Mouse (Mus musculus) monocyte, adult 5-6 weeks (primary cell): ENCODE data around the gene Clic1. TPM values are rescaled to one million over a fixed set of nuclear protein-coding genes. Genes with fewer than 3 reads are reported as not detected.
A peak's percentile ranks its signal among the peaks of the same experiment; 100 is the strongest.

Experiments
- ATAC-seq: fragments of 153-309, 156-312 bp; replicated peaks from 2 replicates; pipeline ENCODE4 v1.8.0; 2017; ENCODE audit warnings: mild to moderate bottlenecking; ENCODE audit not compliant: low TSS enrichment, insufficient number of reproducible peaks, severe bottlenecking, poor library complexity, low FRiP score
- total RNA-seq: library from RNA; stranded (forward); fragments of 200-1000, 200-491, 200-594 nt; gene quantifications from 3 replicates; pipeline ENCODE4 v1.2.3, GENCODE M21; 2017

Clic1 gene
- total RNA-seq, 1 experiment from 2014 or later = 514 TPM

DNA sequence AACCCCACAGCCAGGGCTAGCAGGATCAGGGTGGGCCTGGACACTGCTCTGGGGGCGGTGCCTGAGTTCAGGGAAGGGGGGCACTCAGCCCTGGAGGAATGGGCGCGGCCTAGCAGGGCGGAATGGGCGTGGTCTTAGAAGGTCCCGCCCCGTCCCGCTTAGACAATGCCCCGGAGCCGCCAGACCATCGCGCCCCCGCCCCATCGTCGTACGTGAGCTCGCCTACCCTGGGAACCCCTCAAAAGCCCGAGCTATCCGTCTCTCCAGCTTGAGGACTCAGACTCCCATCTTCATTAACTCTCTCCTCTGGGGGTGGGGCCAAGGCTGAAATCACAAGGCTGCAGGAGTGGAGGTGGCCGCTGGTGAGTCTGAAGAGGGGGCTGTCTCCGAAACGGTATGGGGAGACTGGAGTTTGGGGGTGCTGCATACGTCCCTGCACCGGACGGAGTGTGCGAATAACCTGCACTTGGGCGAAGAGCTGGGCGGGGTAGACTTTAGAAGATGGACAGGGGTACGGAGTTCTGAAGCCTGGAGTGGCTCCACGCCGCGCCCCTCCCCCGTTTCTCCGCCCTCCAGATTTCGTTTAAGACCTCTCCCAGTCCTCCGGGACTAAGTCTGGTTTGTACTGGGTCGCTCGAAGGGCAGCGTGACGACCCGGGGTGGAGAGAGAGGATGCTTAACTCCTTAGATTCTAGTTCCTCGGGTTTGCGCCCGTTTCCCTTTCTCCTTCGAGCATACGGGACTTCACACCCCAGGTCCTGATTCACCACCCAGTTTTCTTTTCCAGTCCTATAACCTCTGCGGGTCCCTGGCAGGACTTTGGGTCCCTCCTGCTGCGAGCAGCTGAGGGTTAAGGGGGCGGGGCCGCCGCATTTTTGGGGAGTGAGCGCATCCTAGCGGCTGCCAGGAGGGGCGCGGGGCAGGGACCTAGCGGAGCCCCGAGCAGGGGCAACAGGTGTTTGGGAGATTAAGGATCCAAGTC is 9.4 kb downstream of the Clic1 start, which contains the start of gene Ddah2:
Gene Ddah2, plus strand, starts transcription at position 125 of the 982 bp plus-strand sequence.
- ATAC-seq = peak; percentile 86

DNA sequence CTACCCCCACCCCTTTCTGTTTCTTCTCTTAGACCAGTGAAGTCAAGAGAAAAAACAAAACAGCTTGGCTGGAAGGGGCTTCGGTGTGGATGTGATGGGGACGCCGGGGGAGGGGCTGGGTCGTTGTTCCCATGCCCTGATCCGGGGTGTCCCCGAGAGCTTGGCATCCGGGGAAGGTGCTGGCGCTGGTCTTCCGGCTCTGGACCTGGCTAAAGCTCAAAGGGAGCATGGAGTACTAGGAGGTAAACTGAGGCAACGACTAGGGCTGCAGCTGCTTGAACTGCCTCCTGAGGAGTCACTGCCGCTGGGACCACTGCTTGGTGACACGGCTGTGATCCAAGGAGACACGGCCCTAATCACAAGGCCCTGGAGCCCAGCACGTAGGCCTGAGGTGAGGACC is 10.3 kb downstream of the Clic1 start:
- ATAC-seq = no peak

DNA sequence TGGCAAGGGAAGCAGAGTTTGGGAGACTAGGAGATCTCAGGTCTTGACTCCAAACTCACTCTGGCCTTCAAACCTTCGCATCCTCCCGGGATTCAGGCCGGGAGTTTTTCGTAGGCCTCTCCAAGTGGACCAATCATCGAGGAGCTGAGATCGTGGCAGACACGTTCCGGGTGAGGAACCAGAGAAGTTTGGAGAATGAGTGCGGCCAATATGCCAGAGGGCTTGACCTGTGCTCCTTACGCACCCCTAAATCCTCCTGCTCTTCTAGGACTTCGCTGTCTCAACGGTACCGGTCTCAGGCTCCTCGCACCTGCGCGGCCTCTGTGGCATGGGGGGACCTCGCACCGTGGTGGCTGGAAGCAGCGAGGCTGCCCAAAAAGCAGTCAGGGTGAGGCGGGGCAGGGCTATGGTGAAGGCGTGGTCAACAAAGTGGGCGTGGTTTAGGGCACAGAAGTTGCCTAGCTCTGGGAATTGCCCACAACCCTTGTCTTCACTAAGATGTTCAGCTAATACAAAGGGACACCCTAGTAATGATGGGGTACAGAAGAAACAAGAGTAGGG is 11.1 kb downstream of the Clic1 start:
- ATAC-seq = no peak

DNA sequence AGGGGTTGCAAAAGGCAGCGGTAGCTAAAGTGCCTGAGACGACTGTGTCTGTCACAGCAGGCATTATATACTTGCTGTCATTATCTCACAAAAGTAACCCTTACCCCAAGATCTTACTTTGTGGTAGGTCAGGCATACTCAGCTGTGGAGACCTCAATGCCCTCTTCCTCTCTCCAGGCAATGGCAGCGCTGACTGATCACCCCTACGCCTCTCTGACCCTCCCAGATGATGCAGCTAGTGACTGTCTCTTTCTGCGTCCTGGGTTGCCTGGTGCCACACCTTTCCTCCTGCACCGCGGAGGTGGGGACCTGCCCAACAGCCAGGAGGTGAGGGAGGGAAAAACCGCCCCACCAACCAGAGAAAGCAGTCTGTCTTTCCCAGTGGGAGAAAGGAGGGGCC is 11.5 kb downstream of the Clic1 start:
- ATAC-seq = no peak

DNA sequence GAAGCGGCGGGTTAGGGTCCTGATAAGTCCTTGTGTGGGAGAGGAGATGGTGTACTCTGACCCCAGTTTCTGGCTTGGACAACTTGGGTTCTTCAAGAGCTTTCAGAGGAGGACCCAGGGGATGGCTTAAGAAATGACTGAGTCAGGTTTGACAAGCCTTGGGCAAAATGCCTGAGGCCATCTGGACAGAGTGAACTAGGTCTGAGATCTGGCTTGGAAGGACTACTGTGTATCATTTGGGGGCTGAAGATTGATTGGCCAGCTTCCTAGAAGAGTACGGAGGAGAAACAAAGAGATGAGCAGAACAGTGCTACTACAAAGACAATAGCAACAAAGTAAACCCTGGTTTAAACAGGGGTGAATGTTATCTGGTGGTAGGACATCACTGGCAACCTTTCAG is 13.7 kb downstream of the Clic1 start:
- no peak for ATAC-seq

DNA sequence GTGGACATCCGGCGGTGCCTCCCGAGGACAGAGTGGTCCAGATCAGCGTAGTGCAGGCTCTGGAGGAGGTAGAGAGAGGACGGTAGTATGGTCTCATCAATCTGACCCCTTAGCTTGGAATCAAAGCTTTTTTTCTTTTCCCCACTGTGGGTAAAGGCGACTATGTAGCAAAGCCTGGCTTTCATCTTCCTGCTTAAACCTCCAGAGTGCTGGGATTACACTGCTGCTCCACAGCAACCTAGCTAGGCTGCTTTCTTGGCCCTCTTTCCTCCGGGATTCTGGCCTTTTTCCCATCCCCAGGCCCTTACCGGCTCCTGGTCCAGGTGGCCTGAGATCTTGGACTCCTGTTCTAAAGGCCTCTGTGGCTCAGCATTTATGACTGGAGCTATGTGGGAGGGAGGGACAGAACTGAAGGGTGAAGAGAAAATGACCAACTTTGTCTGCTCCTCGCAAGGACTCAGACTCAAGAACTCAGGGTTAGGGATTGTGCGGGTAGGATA is 14.7 kb downstream of the Clic1 start:
- no peak for ATAC-seq

DNA sequence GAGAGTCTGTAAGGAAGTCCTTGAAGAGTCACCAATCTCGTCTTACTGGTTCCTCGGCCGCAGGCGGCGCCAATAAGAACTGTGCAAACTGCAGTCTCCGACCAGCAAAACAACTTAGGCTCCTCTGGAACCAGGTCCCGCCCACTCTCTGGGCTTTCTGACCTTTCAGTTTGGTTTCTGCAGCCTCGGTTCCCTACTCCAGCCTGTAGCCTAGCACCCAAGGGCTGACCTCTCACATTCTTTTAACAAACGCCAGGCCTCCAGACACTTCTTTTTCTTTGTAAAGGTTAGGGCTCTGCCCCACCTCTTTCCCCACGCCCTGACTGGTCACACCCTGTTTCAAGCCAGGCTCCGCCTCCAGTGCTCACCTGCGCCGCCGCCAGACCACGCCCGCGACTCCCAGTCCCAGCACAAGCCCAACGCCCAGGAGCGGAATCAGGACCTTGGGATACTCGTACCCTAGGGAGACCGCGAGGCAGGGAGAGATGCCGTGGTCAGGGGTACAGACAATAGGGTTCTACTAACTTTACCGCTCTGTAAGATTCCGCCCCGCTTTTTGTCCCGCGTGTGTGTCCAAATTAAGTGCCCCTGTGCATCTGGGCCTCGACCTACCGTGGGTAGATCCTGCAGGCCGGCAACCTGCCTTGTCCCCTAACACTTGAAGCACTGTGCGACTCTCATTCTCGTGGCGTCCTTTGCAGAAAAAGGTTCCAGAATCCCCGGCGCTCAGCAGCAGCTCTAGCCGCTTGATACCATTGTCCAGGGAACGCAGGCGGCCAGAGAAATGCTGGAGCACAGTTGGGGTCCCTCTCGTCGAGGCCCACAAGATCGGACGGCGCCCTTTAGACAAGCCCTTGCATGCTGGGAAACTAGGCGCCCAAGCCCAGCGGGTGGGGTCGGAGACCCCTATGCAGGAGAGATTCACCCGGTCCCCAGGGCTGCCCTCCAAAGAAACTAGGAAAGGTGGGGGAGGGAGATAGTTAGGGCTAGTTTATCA is 15.5 kb downstream of the Clic1 start, which contains the start of gene Ly6g6c:
Gene Ly6g6c, plus strand, starts transcription at position 438 of the 997 bp plus-strand sequence.
- peak; percentile 59 for ATAC-seq

DNA sequence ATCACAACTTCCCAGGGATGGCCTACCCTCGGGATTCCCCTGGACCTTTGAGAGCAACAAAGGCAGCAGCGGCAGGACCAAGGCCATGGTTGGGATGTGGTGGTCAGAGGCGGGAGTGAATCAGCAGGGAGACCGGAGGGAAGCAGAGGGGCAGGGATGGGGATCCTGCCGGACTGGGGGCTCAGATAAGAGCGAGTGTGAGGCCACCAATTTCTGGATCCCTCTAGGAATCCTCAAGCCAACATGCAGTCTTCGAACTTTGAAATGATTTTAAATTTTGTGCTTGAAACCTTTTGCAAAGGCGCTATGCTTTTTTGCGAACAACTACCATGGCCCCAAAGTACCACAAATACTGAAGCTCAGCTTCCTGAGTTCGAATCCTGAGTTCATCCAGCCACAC is 16.3 kb downstream of the Clic1 start, which contains the start of gene Mpig6b:
Gene Mpig6b, minus strand, starts transcription at position 101 of the 400 bp plus-strand sequence.
- no peak for ATAC-seq

DNA sequence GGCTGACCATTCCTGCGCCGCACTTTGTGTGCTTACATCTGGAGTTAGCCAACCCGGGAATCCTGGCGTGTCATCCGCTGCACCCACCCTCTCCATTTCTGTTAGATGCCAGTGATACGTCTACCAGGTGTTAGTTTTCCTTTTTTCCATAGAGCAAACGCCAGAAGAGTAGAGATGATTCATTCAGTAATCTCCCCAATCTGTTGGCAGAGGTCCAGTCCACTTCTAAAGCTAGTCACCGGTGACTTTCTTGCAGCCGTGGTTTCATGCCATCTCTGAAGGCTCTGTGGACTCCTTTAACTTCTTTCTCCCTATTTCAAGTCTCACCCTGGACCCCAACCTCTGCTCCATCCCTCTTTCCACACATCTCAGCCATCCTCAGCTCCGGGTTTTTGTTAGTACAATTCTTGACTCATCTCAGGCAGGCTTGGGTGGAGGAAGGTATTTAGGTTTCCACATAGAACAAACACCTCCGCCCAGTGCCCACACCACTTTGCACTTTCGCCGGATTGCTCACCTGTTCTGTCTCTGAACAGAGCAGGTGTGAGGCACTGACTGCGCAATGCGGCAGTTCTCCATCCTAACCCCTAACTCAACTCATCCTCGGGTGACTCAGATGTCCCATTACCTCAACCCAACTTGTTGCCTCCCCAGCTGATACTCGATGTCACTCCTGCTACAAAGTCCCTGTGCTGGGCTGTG is 18.6 kb downstream of the Clic1 start:
- ATAC-seq = no peak

DNA sequence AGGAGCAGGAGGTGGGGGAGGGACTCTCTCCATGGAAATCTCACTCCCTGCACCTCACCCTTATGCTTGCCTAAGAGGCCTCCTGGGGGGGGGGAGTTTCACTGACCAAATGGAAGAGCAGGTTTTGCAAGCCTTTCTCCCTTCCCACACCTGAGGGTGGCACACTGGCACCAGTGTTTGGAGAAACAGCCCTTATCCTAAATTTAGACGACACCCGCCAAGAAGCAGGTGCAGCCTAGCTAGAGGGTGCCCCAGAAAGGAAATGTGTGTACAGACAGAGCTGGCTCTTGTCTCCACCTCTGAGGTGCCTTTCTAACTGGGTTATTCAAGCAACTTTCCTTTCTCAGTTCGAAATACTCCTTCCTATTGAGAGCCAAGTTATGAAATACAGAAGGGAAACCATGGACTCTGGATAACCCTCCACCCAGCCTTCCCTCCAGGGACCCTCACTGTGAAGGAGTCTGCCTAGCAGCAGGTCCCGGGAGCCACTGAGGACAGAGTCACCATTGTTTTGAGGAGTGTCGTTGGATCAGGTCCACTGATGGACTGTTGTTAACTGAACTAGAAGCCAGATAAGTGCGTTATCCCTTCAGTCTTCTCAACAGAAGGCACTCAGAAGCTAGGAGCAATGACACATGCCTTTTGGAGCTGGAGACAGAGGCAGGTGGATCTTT is 20.9 kb downstream of the Clic1 start:
- ATAC-seq = no peak

DNA sequence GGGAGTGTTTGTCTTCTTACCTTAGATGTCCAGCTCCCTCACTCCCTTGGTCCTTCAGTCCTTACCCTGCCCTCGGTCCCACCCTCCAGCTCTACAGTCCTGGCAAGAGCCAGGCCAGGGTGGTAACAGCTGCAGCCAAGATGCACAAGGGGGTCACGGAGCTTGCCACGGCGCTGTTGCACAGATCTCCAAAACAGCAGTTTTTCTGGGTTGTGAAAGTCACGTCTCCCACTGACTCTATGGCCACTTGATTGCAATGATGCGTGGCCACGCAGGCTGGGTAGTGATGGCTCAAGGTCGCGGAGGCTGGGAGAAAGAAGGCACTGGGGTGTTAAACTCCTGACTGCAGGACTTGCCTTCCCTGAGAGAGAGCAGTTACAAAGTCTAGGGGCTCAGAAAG is 21.7 kb downstream of the Clic1 start:
- ATAC-seq = no peak

DNA sequence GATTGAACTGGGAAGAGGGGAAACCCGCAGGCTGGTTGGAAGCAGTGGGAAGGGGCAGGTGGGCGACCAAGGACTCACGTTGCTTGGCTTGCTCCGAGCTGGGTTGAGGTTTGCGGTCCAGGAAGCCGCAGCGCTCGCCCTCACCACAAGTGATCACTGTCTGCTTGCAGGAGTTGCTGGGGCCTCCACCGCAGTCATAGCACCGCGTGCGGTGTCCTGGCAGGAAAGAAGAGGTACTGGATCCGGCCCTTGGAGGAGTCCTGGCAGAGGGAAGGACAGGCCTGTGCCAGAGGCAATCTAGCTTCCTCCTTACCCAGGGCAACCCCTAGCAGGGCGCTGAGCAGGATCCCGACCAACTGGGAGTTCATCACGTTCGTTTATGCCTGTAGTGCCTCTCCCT is 24.3 kb downstream of the Clic1 start:
- ATAC-seq = no peak

DNA sequence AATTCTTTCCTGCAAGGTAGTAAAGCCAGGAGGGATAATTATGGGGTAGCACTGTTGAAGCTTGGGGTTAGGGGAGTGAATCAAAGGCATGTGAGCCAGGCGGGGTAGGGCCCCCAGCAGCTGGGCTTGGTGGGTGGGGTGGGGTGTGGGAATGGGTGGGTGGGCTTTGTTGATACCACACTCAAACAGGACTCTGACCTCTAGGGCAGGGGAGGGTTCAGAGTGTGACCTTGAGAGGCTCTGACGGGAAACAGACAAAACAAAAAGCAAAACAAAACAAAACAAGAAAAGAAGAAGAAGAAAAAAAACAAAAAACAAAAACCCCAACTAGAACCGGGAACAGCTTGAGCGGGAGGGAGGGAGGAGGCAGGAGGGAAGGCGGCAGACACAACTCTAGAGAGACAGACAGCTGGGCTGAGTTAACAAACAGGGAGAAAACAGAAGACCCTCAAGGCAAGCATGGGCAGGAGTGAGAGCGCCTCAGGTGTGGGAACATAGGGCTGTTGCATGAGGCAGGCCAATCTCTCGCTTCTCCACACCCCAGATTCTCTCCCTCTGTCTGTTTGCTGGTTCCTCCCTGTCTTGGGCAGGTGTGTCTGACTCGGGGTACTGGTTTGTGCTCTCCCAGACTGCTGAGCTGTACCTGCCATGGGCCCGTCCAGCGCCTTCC is 26.9 kb downstream of the Clic1 start, which contains the start of gene Ly6g6e:
Gene Ly6g6e, plus strand, starts transcription at position 396 of the 670 bp plus-strand sequence.
- ATAC-seq = no peak

DNA sequence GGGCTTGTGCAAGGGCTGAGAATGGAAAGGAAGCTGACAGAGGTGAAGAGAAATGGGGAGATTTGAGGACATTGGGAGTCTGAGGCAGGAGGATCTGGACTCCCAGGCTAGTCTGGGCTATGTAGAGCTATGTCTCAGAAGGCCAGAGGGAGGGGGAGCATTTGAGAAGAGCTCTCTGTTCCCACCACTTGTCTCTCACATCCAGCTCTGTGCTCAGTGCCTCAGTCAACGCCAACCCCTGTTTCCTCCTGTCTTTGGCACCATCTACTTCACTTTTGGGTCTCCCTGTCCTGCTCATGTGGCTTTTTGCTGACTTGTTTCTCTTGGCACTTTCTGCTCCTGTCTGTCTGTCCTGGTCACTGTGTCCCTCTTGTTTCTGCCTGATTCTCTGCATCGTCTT is 27.5 kb downstream of the Clic1 start:
- ATAC-seq = no peak

DNA sequence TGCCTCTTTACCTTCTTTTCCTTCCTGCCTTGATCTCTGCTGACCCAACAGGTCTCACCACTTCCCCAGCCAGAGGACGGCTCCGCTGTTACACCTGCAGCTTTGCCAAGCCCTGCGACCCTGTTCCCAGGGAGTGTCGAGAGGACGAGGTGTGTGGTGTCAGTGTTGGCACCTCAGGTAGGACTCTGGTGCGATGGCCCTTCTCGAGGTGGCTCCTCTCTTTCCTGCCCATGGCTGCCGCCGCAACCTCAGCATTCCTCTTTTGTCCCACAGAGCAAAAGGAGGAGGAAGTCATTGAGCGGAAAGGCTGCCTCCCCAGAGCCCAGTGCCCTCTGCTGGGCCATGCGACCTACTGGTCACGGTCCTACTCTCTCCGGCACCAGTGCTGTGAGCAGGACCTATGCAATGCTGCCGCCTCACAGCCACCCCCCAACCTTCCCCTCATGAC is 28.0 kb downstream of the Clic1 start, which contains the start of gene Ly6g6d:
Gene Ly6g6d, minus strand, starts transcription at position 280 of the 448 bp plus-strand sequence.
- peak; percentile 83 for ATAC-seq

DNA sequence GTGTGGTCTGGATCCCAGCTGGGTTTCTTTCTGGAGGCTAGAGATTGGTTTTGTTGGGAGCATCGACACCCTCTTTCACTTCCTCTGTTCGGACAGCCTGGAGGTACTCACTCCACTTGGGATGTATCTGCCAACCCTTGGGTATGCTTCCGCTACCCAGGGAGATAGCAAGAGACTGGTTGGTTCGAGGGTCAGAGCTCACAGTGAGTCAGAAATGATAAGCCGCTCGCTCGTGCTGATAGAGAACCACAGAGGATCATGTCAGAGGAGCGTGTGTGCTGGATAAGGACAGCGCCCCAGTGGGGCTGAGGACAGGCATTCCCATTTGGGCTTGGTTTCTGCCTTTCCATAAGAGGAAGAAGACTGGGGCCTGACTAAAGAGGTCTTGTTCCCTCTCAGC is 30.0 kb downstream of the Clic1 start:
- ATAC-seq = no peak

DNA sequence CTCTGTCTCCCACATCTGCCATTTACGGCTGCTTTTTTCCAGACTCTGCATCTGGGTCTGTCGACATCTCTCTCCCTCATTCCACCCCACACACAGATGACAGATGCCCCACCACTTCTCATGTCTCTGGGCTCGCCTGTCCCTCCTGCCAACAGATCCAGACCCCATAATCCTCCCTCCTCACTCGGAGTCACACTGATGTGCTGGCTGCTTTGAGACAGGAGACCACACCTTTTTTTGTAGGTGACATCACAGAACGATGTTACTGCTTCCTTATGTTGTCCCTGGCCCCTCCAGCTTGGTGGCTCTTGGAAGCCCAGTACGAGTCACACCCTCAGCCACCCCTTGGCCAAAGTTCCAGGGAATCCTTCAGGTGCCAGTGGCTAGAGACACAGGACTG is 30.5 kb downstream of the Clic1 start:
- no peak for ATAC-seq
